Mouse (Mus musculus): Measurements from ENCODE around the gene Vamp1.

DNA sequence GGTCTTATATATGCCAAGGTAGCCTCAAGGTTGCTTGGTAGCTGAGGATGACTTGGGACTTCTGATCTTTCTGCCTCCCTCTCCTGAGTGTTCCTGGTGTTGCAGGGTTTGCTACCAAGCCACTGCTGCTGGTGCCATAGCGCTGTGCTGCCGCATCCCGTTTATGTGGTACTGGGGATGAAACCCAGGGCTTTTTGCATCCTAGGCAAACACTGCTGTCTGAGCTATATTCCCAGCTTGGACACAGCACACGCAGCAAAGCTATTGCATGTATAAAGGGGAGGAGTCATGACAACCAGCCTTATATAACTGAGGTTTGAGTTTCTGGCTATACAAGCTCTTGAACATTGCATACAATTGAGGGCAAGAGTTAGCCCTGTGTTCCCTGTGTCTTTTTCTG lies 22.1 kb downstream of the Vamp1 start:
- no peak for TF ChIP-seq POLR2A (IDR thresholded peaks at IDR 0.05; ENCODE audit: low read depth, low read length)
- no peak for TF ChIP-seq CTCF (conservative IDR thresholded peaks at IDR 0.05; ENCODE audit: insufficient read depth, insufficient read length, low read depth, low read length)
